Mouse (Mus musculus): ENCODE measurements around the gene Olfr713. TPM values are rescaled to one million over a fixed set of nuclear protein-coding genes. Genes with fewer than 3 reads are reported as not detected.

Olfr713 gene
- polyA plus RNA-seq (2015; fragmentation: Nextera tagmentation; extraction: Ambion mirVana), result not detected in 2 replicates

DNA sequence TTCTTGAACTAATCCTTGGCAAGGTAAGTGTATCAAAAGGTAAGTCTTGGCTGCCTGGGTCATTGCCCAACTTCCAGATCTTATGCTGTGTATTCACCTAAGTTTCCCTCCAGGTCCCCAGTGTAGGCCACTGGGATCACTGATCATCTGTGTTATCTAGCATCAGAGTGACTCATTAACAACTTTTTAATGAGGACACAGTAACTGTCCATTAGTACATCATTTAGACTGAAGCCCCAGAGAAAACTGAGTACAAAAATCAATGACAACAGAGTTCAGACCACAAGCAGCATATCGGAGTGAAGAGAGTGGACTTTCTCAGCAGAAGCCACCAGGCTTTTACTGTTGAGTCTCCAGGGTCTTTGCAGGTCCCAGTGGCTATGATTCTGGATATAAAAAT is at the start of gene Olfr713:
Gene Olfr713, plus strand, starts transcription at position 301 of the 400 bp plus-strand sequence.
- Histone ChIP-seq H3K27me3 (no peaks in the 10 kb centered on the region), H3K27ac (replicated peaks) (no peak within 1 kb of the TSS), H3K4me1 (no peaks in the 10 kb centered on the region), H3K9ac (replicated peaks) (no peak within 1 kb of the TSS), H3K4me2 (replicated peaks) (no peak within 1 kb of the TSS), H3K36me3 (no peaks in the 10 kb centered on the region), H3K9me3 (no peaks in the 10 kb centered on the region), H3K4me3 (no peak within 1 kb of the TSS)
- 92% methylated on average over 1 of the region's 1 CpGs for WGBS
- ATAC-seq (replicated peaks), result no peak

DNA sequence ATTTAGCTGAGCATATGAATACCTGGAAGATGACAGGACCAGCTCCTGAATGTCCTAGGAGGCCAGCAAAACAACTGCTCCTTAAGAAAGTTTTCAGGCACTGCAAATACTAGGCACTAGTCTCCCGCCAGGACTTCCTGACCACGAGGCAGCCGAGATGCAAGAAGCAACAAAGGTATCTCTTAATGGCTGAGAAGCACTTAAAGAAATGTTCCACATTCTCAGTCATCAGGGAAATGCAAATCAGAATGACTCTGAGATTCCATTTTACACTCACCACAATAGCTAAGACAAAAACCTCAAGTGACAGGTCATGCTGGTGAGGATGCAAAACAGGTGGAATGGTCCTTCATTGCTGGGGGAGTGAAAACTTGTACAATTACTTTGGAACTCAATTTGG is 45.7 kb upstream of the Olfr713 start:
- no peak overlapping the region for H3K27ac ChIP-seq (replicated peaks)
- H3K27me3 ChIP-seq, result no peaks in the 10 kb centered on the region
- no peak overlapping the region for H3K9ac ChIP-seq (replicated peaks)
- 94% methylated on average over 3 of the region's 3 CpGs for WGBS
- no peaks in the 10 kb centered on the region for H3K9me3 ChIP-seq
- H3K4me1 ChIP-seq, result no peaks in the 10 kb centered on the region
- no peak for ATAC-seq (replicated peaks)
- H3K36me3 ChIP-seq, result no peaks in the 10 kb centered on the region
- H3K4me3 ChIP-seq, result no peak overlapping the region
- no peak overlapping the region for H3K4me2 ChIP-seq (replicated peaks)

DNA sequence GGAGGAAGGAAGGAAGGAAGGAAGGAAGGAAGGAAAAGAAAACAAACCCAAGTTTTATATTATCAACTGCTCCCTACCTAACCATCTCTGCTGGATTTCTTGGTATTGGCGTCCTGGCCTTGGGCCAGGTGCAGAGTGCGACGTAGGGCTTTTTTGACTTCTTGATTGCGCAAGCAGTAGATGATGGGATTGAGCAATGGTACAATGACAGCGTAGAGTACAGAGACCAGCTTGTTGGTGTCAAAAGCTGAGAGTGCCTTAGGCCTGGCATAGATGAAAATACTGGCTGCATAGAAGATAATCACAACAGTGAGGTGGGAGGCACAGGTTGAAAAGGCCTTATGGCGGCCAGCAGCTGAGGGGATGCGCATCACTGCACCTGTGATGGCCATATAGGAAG is 30.2 kb upstream of the Olfr713 start:
- Histone ChIP-seq H3K4me2 (replicated peaks) (no peak overlapping the region), H3K27ac (replicated peaks) (no peak overlapping the region), H3K36me3 (no peaks in the 10 kb centered on the region), H3K9me3 (no peaks in the 10 kb centered on the region), H3K27me3 (no peaks in the 10 kb centered on the region), H3K4me1 (no peaks in the 10 kb centered on the region), H3K4me3 (no peak overlapping the region), H3K9ac (replicated peaks) (no peak overlapping the region)
- WGBS, result 86% methylated on average over 7 of the region's 7 CpGs
- ATAC-seq (replicated peaks), result no peak

DNA sequence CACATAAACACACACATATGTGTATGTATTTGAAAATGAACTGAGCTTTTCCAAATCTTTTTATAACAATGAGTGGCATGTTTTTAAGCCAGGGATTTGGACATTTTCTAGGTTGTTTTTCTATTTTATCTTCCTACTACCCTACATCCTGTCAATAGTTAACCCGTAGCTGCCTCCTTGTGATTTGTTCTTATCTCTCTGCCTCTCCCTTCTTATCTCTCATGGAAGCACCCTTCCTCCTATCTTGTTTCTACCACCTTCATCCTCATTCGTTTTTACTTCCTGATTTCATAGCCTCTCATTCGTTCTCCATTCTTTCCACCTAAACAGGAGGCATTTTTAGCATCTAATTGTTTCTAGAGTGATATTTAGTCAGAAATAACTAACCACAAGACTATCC is 26.8 kb upstream of the Olfr713 start:
- Histone ChIP-seq H3K4me2 (replicated peaks) (no peak overlapping the region), H3K36me3 (no peaks in the 10 kb centered on the region), H3K27ac (replicated peaks) (no peak overlapping the region), H3K4me1 (no peaks in the 10 kb centered on the region), H3K4me3 (no peak overlapping the region), H3K9ac (replicated peaks) (no peak overlapping the region), H3K27me3 (no peaks in the 10 kb centered on the region), H3K9me3 (no peaks in the 10 kb centered on the region)
- no peak for ATAC-seq (replicated peaks)
- WGBS, result 69% methylated on average over 3 of the region's 3 CpGs

DNA sequence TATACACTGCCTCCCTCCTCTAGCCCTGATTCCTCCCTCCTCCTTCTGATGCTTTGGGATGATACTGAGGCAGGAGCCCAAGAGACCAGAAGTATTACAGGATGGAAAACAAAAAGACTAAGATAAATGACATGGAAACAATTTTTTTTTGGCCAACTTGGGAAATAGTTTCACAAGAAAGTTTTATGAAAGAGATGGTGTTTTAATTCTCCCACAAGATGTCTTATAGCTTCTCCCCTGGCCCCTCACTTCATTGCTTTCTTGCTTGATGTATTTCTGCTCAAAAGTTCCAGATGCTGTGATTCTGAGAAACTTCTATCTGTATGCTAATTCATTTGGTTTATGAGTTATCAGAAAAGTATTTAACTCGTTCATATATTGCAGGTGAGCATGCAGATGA is 25.0 kb upstream of the Olfr713 start, which contains the start of gene Olfr2:
Gene Olfr2, minus strand, starts transcription at position 101 of the 400 bp plus-strand sequence.
- no peak within 1 kb of the TSS for H3K9ac ChIP-seq (replicated peaks)
- 51% methylated on average over 1 of the region's 1 CpGs for WGBS
- no peak within 1 kb of the TSS for H3K4me2 ChIP-seq (replicated peaks)
- ATAC-seq (replicated peaks), result no peak
- no peaks in the 10 kb centered on the region for H3K36me3 ChIP-seq
- H3K27ac ChIP-seq (replicated peaks), result no peak within 1 kb of the TSS
- H3K4me1 ChIP-seq, result no peaks in the 10 kb centered on the region
- no peaks in the 10 kb centered on the region for H3K27me3 ChIP-seq
- H3K9me3 ChIP-seq, result no peaks in the 10 kb centered on the region
- H3K4me3 ChIP-seq, result no peak within 1 kb of the TSS

DNA sequence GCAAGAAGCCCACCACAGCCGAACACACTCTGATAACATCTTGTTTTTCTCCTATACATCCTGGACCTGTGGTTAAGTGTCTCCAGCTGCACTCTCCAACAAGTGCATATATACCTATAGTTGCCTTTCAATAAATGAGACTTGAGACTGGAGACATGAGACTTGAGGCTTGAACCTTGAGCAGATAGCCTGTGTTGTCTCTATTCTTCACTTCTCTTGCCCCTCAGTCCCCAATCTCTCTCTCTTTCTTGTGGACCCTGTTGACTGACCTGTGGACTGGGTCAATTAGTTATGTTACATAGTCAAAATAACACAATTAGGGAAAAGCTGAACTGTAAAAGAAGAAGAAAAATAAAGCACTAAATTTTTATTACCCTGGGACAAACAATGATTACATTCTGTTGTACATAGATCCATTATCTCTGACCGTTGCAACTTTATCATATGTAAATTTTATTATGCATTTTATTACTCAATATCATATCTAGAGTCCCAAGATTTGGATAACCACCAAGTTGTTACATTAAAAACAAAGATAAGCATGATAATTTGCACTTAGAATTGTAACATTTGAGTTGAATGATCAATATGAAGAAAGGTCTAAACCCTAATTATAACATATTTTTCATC is 9.1 kb downstream of the Olfr713 start:
- WGBS, result 84% methylated on average over 2 of the region's 2 CpGs
- no peaks in the 10 kb centered on the region for H3K36me3 ChIP-seq
- no peaks in the 10 kb centered on the region for H3K4me1 ChIP-seq
- no peak for ATAC-seq (replicated peaks)
- no peaks in the 10 kb centered on the region for H3K27me3 ChIP-seq
- no peaks in the 10 kb centered on the region for H3K9me3 ChIP-seq
- H3K27ac ChIP-seq (replicated peaks), result no peak overlapping the region
- no peak overlapping the region for H3K4me3 ChIP-seq
- H3K9ac ChIP-seq (replicated peaks), result no peak overlapping the region
- no peak overlapping the region for H3K4me2 ChIP-seq (replicated peaks)

DNA sequence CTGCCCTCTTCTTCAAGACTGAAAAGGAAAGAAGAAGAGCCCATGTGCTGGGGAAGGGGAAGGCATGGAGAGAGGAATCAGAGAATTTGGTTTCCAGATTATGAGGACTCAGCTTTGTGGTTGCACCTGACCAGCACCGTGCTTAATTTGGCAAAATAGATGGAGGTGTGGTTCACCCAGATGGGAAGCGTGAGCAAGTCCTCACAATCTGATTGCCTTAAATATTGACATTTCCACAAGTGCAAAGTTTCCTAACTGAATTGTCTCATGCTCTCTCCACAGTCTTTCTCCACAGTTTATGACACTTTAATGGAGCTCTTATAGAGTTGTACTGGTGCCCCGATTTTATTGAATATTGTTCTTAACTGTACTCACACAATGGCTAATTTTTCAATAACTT is 12.2 kb downstream of the Olfr713 start:
- Histone ChIP-seq H3K36me3 (no peaks in the 10 kb centered on the region), H3K27ac (replicated peaks) (no peak overlapping the region), H3K4me2 (replicated peaks) (no peak overlapping the region), H3K9ac (replicated peaks) (no peak overlapping the region), H3K9me3 (no peaks in the 10 kb centered on the region), H3K4me1 (no peaks in the 10 kb centered on the region), H3K27me3 (no peaks in the 10 kb centered on the region), H3K4me3 (no peak overlapping the region)
- WGBS, result 91% methylated on average over 3 of the region's 3 CpGs
- no peak for ATAC-seq (replicated peaks)

DNA sequence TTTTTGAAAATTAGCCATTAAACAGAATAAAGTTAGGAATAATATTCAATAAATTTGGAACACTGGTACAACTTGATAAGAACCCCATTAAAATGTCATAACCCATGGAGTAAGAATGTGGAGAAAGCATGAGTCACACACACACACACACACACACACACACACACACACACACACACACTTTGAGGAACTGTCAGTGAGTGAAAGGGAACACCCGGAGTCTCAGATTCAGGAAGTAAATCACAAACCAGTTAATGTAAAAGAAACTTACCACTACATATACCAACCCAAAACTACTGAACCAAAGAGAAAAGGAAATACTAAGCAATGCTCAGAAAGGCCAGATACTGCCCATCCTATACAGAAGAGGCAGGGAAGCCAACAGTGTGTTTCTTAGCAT is 13.4 kb downstream of the Olfr713 start:
- Histone ChIP-seq H3K27me3 (no peaks in the 10 kb centered on the region), H3K4me1 (no peaks in the 10 kb centered on the region), H3K36me3 (no peaks in the 10 kb centered on the region), H3K4me2 (replicated peaks) (no peak overlapping the region), H3K9me3 (no peaks in the 10 kb centered on the region), H3K4me3 (no peak overlapping the region), H3K27ac (replicated peaks) (no peak overlapping the region), H3K9ac (replicated peaks) (no peak overlapping the region)
- WGBS, result 75% methylated on average over 1 of the region's 1 CpGs
- ATAC-seq (replicated peaks), result no peak

DNA sequence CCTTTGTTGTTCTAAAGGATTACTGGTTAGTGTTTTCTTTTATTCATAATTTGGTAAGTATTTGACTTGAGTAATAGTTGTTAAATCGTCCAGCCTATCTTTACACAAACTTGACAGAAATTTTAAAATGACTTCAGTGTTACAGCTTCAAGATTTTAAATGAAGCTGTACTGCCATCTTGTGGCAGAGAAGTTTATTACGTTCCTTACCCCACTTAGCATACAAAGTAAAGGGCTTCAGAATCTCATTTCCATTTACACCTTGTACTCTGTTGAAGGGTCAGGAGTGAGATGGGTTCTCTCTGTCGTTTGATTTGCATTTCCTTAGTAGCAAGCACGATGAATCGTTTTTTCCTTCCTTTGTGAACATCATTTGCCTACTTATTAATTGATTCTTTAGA is 14.9 kb downstream of the Olfr713 start:
- H3K27me3 ChIP-seq, result no peaks in the 10 kb centered on the region
- 2% methylated on average over 5 of the region's 5 CpGs for WGBS
- ATAC-seq (replicated peaks), result peak; percentile 63; the same call in 1 of the 2 replicates
- no peak overlapping the region for H3K4me2 ChIP-seq (replicated peaks)
- no peak overlapping the region for H3K4me3 ChIP-seq
- no peaks in the 10 kb centered on the region for H3K36me3 ChIP-seq
- no peaks in the 10 kb centered on the region for H3K9me3 ChIP-seq
- H3K27ac ChIP-seq (replicated peaks), result no peak overlapping the region
- H3K4me1 ChIP-seq, result no peaks in the 10 kb centered on the region
- no peak overlapping the region for H3K9ac ChIP-seq (replicated peaks)

DNA sequence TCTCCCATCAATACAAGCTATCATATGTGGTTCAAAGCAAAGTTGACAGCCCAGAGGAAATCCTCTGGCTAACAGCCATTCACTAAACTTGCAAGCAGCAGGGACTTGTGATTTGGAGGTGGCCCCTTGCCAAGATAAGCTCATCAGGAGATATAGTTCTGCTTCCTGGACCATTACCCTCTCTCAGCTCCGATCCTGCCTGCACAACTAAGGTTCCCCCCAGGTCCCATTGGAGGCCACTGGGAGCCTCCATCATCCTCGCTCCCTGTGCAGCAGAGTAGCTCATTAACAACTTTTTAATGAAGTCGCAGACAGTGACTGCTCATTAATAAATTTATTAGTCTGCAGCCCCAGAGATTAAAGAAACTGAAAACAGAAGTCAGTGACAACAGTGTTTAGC is 16.6 kb downstream of the Olfr713 start:
- 37% methylated on average over 3 of the region's 3 CpGs for WGBS

DNA sequence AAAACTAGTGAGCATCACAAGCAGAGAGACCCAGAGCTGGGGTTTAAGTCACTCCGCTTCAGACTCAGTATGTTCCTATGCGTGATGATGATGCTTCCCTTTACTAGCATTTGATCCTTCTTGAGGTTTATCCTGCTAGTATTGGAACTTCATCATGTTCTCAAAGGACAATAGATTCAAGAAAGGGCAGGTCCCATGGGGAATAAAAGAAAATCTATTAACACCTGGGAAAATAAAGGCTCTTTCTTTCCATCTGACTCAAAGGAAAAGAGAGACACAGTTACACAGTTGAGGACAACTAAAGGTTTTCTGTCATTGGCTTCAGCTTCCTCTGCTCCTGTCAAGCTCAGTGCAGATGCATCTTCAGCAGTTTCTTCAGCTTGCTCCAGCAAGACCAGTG is 39.7 kb downstream of the Olfr713 start, which contains the start of gene Olfr714:
Gene Olfr714, plus strand, starts transcription at position 301 of the 400 bp plus-strand sequence.
- no peaks in the 10 kb centered on the region for H3K27me3 ChIP-seq
- H3K9ac ChIP-seq (replicated peaks), result no peak within 1 kb of the TSS
- no peaks in the 10 kb centered on the region for H3K36me3 ChIP-seq
- no peak within 1 kb of the TSS for H3K4me3 ChIP-seq
- no peaks in the 10 kb centered on the region for H3K9me3 ChIP-seq
- 95% methylated on average over 2 of the region's 2 CpGs for WGBS
- H3K27ac ChIP-seq (replicated peaks), result no peak within 1 kb of the TSS
- H3K4me2 ChIP-seq (replicated peaks), result no peak within 1 kb of the TSS
- H3K4me1 ChIP-seq, result no peaks in the 10 kb centered on the region
- ATAC-seq (replicated peaks), result no peak

More for the DNA sequence above, 16.6 kb downstream of the Olfr713 start:
- Histone ChIP-seq H3K9me3 (no peaks in the 10 kb centered on the region), H3K27me3 (no peaks in the 10 kb centered on the region), H3K4me1 (no peaks in the 10 kb centered on the region), H3K36me3 (no peaks in the 10 kb centered on the region), H3K9ac (replicated peaks) (no peak overlapping the region), H3K4me3 (no peak overlapping the region), H3K27ac (replicated peaks) (no peak overlapping the region), H3K4me2 (replicated peaks) (no peak overlapping the region)
- ATAC-seq (replicated peaks), result no peak
